Mouse (Mus musculus): ENCODE measurements around the gene Mmp10. TPM values are rescaled to one million over a fixed set of nuclear protein-coding genes. Genes with fewer than 3 reads are reported as not detected.

The Mmp10 gene
- total RNA-seq (2023): not detected in 2 replicates

GRCm38 (mm10) chr9:7502051-7502450 is at the start of gene Mmp10:
Mmp10 (plus strand) TSS chr9:7502352.

DNA sequence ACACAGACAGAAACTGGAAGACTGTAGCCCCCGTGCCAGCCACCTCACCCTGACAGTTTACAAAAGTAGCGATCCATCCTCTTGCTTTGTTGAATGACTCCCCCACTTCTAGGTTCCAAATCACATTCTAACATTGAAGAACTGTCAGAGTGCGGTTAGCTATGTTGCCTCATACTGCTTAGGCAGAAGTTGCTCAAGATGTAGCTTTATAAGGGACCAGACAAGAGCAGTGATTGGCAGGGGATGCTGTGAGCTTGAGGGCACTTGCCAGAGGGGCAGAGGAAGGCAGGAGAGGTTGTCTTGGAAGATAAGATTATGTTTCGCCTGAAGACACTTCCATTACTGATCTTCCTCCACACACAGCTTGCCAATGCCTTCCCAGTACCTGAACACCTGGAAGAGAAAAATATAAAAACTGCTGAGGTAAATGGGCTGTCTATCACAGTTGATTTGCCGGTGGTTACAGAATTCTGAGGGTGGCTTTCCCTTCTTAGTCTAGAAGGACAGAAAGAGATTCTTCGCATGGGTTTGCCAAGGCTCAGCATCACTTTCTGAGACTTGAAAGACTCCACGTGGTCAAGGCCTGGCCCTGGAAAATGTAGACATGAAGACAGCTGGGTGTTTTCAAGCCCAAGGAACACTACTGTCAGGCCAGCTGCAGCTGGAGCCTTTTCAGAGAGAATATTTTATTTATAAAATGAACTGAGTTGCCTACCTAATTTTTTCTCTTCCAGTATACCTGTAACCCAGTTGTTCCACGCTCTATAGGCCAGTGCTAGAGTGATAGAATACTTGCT is 56.3 kb downstream of the Mmp10 start, which contains the start of gene Mmp8:
Mmp8 (plus strand) TSS at position 236 of the 797 bp plus-strand sequence.

Other genes with a start within 250 kb of the Mmp10 start
- gene Mmp13, start 229.8 kb upstream of the Mmp10 start, total RNA-seq (2023): 0.23 TPM in 1 of 2 replicates, not detected in the other
- not detected in 2 replicates for gene Mmp12, start 158.0 kb upstream of the Mmp10 start, total RNA-seq (2023)
- not detected in 2 replicates for gene Mmp1b, start 114.3 kb upstream of the Mmp10 start, total RNA-seq (2023)
- not detected in 2 replicates for gene Mmp3, start 56.5 kb upstream of the Mmp10 start, total RNA-seq (2023)
- 1,157 and 1,296 TPM in 2 replicates for gene Mmp8, start 56.1 kb downstream of the Mmp10 start, total RNA-seq (2023)
- gene Mmp27, start 69.0 kb downstream of the Mmp10 start, total RNA-seq (2023): 4.6 and 5.1 TPM in 2 replicates
- not detected in 2 replicates for gene Mmp20, start 125.9 kb downstream of the Mmp10 start, total RNA-seq (2023)
- not detected in 2 replicates for gene Mmp7, start 189.7 kb downstream of the Mmp10 start, total RNA-seq (2023)

Data from neutrophil, adult 65 days (primary cell).